Mouse (Mus musculus): Measurements from ENCODE around the gene Acta2.

The Acta2 gene

DNA sequence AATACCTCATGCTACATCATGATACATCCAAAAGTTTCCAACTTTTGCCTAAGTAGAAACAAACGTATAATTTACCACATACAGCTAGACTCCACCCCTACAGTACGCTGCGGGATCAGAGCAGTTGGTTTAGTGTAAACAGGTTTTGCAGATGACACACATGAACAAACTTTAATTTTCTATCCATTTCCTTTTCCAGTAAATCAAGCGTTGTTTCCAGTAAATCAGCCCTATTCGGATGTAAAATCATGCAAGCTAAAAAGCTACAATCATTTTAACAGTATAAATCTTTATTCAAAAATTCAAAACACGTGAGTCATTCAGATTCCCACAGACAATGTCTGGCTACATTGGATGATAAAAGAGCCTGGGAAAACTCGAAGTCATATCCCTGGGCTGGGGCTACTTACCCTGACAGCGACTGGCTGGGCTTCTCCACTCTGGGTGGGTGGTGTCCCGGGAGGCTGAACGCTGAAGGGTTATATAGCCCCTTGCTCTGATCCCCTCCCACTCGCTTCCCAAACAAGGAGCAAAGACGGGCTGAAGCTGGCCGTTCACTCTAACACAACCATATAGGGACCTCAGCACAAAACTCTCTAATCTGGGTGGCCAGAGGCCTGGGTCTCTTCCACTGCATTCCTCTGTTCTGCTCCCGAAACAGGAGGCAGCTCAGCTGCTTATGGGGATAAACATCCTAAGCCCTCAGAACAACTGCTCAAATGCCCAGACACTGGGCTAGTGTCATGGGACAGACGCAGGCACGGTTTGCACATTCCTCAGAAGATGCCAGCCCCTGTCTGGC lies at the start of gene Acta2:
Acta2 (minus strand) TSS at position 711 of the 802 bp plus-strand sequence.
- in situ Hi-C loops (cut with MboI; ENCODE audit: unreplicated experiment in 2 of 2) = no loop called here

DNA sequence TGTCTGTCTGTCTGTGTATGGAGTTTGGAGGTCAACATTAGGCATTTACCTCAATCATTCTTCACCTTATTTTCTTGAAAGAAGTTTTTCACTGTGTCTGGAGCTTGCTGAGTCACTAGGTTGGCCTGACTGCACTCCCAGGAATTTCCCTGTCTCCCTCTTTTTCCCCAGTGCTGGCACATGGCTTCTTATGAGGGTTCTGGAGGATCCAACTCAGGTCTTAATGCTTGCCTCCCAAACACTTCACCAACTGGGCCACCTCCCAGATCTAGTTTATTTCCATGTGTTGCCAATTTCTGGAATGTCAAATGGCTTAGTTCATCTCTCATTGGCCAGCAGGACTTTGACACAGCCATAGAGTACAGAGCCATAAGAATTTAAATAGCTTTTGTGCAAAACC lies 49.5 kb upstream of the Acta2 start:
- in situ Hi-C loops (cut with MboI; ENCODE audit: unreplicated experiment in 2 of 2) = no loop called here

DNA sequence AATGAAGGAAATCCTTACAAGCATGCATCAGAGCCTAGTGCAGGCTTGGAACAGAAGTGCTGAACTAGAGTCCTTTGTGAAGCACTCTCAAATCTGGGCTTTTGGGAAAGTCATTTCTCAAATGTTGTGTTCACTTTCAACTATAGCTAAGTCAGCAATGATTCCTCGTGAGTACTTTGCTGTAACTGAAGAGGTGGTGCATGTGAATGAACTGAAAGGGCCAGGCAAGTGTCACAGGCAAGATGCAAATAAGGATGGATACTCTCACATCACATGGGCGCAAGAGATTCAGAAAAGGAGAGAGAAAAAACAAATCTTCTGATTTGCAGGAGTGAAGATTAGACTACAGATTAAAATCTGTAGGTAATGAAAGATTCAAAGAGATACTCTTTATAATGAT lies 45.0 kb upstream of the Acta2 start:
- in situ Hi-C loops (cut with MboI; ENCODE audit: unreplicated experiment in 2 of 2) = no loop called here

DNA sequence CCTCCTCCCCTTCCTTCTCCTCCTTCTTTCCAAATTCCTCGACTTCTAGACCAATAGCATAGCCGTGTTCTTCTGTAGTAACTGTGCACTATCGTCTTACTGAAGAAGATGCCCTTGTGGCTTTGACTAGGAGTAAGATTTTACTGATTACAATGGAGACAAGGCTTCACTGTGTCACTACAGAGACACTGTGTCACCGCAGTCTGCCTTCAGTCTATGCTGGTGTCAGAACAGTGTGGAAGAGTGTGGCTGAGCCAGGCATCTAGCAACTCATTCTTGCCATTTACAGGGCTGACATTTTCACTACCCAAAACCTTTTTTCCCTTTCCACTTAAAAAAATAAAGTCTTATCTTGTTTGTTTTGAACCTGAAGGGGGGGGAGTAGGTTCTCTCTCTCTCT lies 43.8 kb upstream of the Acta2 start:
- in situ Hi-C loops (cut with MboI; ENCODE audit: unreplicated experiment in 2 of 2) = no loop called here

DNA sequence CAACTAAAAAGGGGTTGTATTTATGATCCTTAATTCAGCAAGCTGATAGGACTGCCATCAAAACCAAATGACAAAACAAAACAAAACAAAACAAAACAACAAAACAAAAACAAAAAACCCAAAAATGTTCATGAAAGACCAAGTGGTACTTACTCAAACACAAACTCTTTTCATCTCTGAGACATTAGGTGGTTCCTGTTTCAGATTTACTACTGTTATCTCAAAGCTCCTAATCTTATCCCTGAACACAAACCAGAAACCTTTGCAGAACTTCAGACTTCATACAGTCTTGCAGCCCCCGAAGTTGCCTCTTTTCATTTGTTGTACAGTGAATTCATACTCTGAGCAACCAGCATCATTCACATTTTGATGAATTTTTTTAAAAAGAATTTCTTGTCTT lies 43.1 kb upstream of the Acta2 start:
- in situ Hi-C loops (cut with MboI; ENCODE audit: unreplicated experiment in 2 of 2) = no loop called here

DNA sequence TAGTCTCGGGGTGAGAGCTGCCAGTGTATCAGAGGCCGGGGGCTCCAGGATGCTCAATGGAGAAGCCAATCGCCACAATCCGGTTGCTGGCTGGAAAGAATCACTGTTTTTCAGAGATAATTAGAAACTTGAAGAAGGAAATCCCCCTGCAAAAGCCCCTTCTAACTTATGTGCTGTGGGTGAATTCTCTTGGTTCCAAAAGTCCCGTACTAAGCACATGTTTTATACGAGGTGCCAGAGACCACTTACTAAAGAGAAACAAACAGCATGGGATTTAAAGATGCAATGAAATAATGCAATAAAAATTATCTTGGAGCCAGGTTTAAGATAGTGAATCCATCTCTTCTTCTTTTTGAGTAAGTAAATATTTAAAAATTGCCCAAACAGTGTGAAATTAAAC lies 40.1 kb upstream of the Acta2 start:
- in situ Hi-C loops (cut with MboI; ENCODE audit: unreplicated experiment in 2 of 2) = no loop called here

DNA sequence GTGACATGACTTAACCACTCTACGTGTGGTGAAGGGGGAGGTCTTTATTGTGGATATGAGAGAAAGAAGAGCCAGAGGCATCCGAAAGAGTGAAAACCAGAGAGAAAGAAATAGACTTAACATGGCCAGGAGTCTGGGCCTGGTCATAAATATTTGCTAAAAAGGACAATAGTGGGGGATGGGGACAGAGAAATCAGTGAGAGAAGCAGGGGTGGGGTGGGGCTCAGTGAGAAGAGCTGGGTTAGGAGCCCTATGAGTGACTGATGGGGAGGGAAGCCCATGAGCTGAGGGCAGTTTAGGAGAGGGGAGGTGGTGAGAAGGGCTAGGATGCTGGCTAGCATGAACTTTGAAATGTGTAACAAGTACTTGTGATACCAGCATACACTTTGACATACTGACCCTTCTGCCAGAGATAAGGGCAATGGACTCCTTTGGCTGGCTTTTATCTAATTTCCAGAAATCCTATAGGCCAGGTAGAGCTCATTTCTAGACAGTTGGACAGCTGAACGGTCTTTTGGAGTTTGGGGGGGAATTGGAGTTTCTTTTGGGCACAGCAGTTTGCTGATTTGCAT lies 38.1 kb upstream of the Acta2 start:
- in situ Hi-C loops (cut with MboI; ENCODE audit: unreplicated experiment in 2 of 2) = no loop called here

DNA sequence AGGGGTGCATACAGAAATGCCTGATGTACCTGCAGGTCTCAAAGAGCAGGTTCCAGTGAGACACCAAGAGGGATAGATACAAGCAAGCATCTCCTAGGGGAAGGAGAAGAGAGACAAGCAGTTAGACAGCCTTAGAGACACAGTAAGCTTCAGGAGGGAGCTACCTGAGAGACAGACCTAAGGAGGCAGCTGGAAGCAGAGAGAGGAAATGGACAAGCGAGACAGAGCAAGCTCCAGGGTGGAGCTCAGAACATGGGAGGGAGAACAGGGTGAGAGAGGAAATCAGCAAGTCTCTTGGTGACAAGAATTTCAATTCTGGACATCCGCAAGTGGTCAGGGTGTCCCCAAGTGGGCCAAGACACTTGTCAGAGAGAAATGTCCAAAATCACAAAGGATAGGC lies 37.3 kb upstream of the Acta2 start:
- in situ Hi-C loops (cut with MboI; ENCODE audit: unreplicated experiment in 2 of 2) = no loop called here

DNA sequence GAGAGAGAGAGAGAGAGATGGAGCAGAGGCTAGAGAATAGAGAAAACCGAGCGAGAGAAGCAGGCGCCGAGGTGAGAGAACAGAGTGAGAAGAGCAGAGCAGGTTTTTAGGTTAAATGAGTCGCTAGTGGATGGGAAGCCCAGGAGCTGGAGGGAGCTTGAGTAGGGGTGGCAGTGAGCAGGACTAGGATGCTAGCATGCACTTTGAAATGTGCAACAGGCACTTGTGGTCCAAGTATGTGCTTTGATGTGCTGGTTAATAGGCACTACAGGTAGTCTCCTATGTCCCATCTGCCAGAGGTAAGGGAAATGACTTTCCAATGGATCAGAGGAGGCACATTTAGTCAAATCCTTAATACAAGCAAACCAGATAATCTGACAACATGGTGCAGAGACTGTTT lies 36.6 kb upstream of the Acta2 start:
- in situ Hi-C loops (cut with MboI; ENCODE audit: unreplicated experiment in 2 of 2) = no loop called here

DNA sequence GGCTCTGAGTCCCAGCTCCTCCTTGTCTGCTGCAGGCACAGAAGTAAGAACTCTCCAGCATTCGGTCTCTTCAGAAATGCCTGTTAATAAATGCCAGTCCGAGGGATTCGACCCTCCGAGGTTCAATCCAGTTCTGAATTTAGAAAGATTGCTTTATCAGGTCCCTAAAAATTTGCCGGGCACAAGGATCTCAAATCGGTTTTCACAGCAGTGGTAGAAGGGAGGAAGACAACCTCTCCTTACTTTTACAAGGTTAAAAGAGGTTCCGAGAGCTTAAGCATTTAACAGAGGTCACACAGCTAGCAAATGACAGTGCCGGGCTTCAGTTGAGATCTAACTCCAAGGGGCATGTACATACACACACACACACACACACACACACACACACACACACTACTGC lies 36.0 kb upstream of the Acta2 start:
- in situ Hi-C loops (cut with MboI; ENCODE audit: unreplicated experiment in 2 of 2) = no loop called here

DNA sequence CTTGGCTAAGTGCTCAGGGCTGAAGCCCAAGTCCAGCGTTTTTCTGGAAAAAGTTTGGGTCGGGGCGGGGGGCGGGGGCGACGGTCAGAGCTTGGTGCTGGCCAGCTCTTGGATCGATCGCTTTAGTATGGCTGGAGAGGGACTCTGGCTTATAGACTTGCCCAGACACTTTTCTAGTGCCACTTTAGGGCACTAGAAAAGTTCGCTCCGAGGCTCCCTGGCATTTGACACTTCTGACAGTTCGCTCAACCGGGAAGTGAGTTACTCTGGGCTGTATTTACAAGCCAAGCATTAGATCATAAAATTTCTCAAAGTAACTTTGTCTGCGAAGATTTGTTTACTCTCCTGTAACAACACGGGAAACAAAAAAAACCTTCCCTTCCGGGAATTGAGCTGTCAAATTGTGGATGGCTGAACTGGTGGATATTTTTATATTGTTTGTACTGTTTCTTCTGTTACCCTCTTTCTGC lies 35.5 kb upstream of the Acta2 start:
- in situ Hi-C loops (cut with MboI; ENCODE audit: unreplicated experiment in 2 of 2) = no loop called here

DNA sequence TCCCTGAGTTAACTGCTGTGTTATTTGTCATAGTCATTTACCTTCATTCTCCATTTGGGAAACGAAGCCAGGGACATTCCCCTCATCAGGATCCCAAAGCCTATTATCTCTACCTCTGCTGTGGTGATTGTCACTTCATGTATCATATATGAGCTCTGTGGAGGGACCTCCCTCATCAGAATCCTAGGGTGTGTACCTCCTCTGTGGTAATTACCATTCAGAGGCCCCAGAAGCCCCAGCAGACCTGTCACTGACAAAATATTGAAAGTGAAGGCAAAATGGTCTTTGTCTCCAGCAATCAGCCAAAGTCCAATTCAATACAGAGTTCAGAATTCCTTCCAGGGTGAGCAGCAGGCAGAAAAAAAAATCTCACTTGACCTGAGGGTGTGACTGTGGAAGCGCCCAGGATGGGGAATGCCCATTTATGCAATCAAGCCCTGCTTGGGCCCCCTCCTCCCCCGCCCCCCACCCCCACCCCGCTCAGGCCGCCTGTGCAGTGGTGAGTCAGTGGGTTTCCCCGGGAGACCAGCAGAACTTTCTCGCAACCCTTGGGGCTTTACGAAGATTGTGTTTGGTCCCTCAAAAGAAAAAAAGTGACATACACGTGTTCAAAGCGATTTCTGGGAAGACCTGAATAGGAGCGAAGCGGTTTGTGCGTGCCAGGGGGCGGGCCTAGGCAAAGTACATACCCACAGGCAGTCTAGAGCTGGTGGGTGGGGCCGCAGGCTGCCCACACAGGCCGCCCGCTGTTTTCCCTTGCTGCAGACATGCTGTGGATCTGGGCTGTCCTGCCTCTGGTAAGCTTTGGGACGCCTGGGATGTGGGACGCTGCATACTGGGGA lies 34.8 kb upstream of the Acta2 start, which contains the start of gene Fas:
Fas (plus strand) TSS at position 719 of the 842 bp plus-strand sequence.
- in situ Hi-C loops (cut with MboI; ENCODE audit: unreplicated experiment in 2 of 2) = loop anchor here in 1 of 2 experiments (5.0 kb wide), 1 partner anchor 48 kb away; no protein-coding TSS in a partner anchor

DNA sequence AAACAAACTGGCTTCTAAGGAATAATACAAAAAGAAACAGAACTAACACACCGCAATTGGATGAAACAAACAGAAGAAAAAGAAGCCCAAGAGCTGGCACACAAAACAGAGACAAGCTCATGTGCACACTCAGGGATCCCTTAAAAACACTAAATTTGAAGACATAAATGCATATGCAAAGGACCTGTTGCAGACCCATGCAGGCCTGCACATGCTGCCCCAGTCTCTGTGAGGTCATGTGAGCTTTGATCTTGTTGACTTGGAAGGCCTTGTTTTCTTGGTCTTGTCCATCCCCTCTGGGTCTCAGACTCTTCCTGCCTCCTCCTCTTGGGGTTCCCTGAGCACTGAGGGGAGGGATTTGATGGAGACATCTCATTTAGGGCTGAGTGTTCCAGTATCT lies 33.3 kb upstream of the Acta2 start:
- in situ Hi-C loops (cut with MboI; ENCODE audit: unreplicated experiment in 2 of 2) = loop anchor here in 1 of 2 experiments (5.0 kb wide), 1 partner anchor 46 kb away; no protein-coding TSS in a partner anchor

DNA sequence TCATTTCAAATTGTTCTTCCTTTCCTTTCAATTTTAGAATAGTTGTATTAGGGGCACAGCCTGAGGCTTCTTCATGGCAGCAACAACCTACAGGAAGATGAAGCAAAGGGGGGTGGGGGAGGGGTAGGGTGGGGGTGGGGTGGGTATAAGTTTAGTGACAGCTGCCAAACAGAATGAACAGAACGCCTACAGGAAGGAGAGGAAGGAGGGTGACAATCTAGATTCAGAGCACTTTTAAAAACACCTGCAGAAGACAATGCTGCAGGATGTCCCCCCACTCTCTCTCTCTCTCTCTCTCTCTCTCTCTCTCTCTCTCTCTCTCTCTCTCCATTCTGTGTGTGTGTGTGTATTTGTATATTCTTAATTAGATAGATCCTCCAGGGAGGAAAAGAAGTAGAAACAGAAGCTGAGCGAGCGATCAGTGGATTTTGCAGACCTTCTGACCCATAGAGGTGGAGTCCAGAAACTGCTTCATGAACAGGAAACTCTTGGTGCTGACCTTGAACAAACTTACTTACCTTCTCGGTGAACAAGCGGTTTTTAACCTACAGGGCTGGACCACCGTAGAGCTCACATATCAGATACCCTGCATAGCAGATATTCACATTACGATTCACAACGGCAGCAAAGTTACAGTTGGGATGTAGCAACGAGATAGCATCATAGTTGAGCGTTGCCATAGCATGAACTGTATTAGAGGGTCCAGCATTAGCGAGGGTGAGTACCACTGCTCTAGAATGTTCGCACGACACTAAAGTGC lies 32.4 kb upstream of the Acta2 start:
- in situ Hi-C loops (cut with MboI; ENCODE audit: unreplicated experiment in 2 of 2) = loop anchor here in 1 of 2 experiments (5.0 kb wide), 1 partner anchor 46 kb away; no protein-coding TSS in a partner anchor

DNA sequence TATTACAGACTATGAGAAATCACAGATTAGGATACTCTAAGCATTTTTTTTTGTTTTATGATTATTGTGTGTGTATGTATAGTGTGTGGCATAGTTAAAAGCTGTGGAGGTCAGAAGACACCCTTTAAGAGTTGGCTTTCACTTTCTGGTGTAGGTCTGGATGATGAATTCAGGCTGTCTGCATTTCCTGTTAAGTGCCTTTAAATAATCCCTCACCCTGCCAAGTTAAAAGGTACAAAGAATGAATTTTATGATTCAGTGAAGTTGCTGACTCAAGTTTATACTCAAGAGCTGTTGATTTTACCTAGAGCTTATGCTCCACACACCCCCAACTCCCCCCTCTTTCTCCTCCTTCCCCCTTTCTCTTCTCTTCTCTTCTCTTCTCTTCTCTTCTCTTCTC lies 31.8 kb upstream of the Acta2 start:
- in situ Hi-C loops (cut with MboI; ENCODE audit: unreplicated experiment in 2 of 2) = loop anchor here in 1 of 2 experiments (5.0 kb wide), 1 partner anchor 45 kb away; no protein-coding TSS in a partner anchor

DNA sequence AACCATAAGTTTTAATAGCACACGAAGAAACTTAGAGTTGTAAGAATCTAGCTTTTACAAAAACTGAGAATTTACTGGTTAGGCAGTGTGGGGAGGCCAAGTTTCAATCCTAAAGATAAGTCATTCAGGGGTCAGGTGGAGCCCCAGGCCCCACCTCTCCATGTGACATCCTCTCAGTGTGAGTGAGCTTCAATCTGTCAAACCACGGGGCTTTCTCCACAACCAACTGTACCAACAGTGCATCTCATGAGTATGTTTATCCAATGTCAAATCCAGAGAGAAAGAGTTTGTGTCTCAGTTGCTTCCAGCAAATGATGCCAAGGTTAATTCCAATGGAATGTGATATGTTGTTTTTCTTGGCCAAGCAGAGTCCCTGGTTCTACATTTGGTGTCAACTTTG lies 29.4 kb upstream of the Acta2 start:
- in situ Hi-C loops (cut with MboI; ENCODE audit: unreplicated experiment in 2 of 2) = loop anchor here in 1 of 2 experiments (5.0 kb wide), 1 partner anchor 43 kb away; no protein-coding TSS in a partner anchor

DNA sequence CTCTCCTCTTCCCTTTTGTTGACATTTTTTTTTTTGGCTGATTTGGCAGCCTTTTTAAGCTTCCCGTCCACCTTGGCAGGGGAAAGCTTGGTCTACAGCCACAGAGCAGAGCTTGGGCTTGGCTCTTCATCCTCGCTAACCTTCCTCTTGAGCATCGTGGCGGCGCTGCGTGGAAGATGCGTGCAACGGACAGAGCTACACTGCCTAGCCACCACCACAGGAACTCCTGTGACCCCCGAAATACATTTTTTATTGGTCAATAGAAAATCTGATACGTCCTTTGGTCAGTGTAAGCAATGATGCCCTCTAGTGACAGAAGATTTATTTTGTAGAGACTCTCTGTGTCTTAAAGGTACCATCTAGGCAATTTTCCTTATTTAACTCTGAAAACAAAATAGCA lies 29.0 kb upstream of the Acta2 start:
- in situ Hi-C loops (cut with MboI; ENCODE audit: unreplicated experiment in 2 of 2) = no loop called here

DNA sequence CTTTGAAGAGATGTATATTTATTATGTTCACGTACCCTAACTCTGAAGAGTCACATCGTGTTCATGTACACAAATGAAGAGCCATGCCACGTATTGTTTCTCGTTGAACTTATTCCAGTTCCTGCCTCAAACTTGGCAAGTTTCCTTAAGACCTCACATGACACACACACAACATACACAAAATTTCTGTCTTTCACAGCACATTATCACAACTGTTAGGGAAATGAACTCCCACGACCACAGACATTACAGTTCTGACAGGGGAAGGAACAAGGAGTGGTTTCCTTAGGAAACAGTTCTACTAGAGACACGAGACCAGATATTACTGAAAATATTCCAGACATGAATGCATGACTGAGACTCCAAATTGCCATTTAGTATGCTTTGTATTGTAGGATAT lies 28.2 kb upstream of the Acta2 start:
- in situ Hi-C loops (cut with MboI; ENCODE audit: unreplicated experiment in 2 of 2) = no loop called here

DNA sequence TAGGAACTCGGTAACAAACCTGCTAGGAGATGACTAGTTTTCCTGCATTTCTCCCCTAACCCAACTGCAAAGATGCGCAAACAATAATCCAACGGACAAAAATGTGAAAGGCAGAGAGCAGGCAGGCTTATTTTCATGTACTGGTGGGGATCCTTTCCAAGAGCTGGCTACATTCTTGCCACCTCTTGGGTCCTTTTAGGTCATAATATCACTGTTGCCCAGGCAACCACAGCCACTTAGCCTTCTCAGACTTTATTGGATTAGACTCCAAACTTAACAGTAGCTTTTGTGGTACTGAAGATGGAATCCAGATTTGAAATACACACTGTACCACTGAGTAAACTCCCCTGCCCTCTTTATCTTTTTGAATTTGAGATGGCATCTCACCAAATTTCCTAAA lies 22.7 kb upstream of the Acta2 start:
- in situ Hi-C loops (cut with MboI; ENCODE audit: unreplicated experiment in 2 of 2) = no loop called here

DNA sequence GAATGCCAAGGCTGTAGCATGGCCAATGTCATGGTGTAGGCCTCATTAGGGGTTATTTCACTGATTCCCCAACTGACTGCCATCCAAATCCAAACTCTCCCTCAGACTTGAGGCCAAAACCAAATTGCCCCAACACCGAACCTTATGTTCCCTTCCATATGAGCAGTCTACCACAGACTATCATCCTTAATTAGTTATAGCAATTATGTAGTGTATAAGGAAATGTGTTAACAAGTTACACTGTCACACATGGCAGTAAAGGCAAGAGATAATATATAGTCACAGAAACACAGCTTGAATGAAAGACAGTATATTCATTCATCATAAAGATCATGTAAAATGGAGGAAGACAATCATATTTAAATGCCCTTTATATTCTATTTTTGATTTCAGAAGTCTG lies 17.7 kb upstream of the Acta2 start:
- in situ Hi-C loops (cut with MboI; ENCODE audit: unreplicated experiment in 2 of 2) = no loop called here

Data from v-Abl transformed pro-B cells (cell line).